Mouse (Mus musculus): Measurements from ENCODE around the gene March10. TPM values are rescaled to one million over a fixed set of nuclear protein-coding genes. Genes with fewer than 3 reads are reported as not detected.

March10 gene
- polyA plus RNA-seq, 1 experiment: not detected

- TF ChIP-seq CTCF (IDR thresholded peaks at IDR 0.05; ENCODE audit: low read depth, low read length): no peak
- no peak for TF ChIP-seq EP300 (IDR thresholded peaks at IDR 0.05; ENCODE audit: insufficient read depth, low read depth, low read length)
- no peaks in the 10 kb centered on the region for H3K27me3 ChIP-seq (ENCODE audit: control insufficient read depth, insufficient read depth, low read length, poor library complexity, severe bottlenecking)
- no peak overlapping the region for H3K27ac ChIP-seq (ENCODE audit: insufficient read depth, low read length)
- no peaks in the 10 kb centered on the region for H3K9me3 ChIP-seq (replicated peaks; ENCODE audit: control insufficient read depth, insufficient read depth, low read length, poor library complexity, severe bottlenecking)
- no peaks in the 10 kb centered on the region for H3K4me1 ChIP-seq (ENCODE audit: control insufficient read depth, insufficient read depth, low read length)
- H3K4me3 ChIP-seq (ENCODE audit: low read depth, low read length): no peak overlapping the region
- no peaks in the 10 kb centered on the region for H3K36me3 ChIP-seq (ENCODE audit: control insufficient read depth, insufficient read depth, low read length, poor library complexity, severe bottlenecking)
- H3K9ac ChIP-seq (ENCODE audit: low read depth, poor library complexity, severe bottlenecking): no peak overlapping the region
Measured at GRCm38 (mm10) chr11:105331732-105332131, 124.8 kb downstream of the March10 start.

DNA sequence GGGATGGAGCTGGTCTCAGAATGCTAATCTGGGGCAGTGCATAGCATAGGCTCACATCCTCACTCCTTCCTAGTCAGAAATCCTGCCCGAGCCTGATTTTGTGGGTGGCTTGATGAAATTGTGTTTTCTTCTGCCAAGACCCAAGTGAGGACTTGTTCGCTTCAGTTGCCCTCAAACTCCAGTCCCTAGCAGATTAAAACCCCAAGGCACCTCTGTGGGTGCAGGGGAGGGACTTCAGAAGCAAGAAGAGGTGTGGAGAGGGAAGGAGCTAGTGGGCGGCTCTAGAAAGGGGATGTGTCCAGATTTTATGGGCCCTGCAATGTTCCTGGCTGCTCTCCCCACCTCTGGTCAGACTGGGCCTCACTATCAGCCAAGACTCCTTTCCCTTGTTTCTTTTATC lies 125.4 kb downstream of the March10 start:
- Histone ChIP-seq H3K36me3 (ENCODE audit: control insufficient read depth, insufficient read depth, low read length, poor library complexity, severe bottlenecking) (no peaks in the 10 kb centered on the region), H3K4me3 (ENCODE audit: low read depth, low read length) (no peak overlapping the region), H3K9me3 (replicated peaks; ENCODE audit: control insufficient read depth, insufficient read depth, low read length, poor library complexity, severe bottlenecking) (no peaks in the 10 kb centered on the region), H3K9ac (ENCODE audit: low read depth, poor library complexity, severe bottlenecking) (no peak overlapping the region), H3K27ac (ENCODE audit: insufficient read depth, low read length) (no peak overlapping the region), H3K4me1 (ENCODE audit: control insufficient read depth, insufficient read depth, low read length) (no peaks in the 10 kb centered on the region), H3K27me3 (ENCODE audit: control insufficient read depth, insufficient read depth, low read length, poor library complexity, severe bottlenecking) (no peaks in the 10 kb centered on the region)
- no peak for TF ChIP-seq EP300 (IDR thresholded peaks at IDR 0.05; ENCODE audit: insufficient read depth, low read depth, low read length)
- no peak for TF ChIP-seq CTCF (IDR thresholded peaks at IDR 0.05; ENCODE audit: low read depth, low read length)
- TF ChIP-seq POLR2A (IDR thresholded peaks at IDR 0.05; ENCODE audit: insufficient read depth, low read length): no peak

- Histone ChIP-seq H3K4me1 (ENCODE audit: control insufficient read depth, insufficient read depth, low read length) (no peaks in the 10 kb centered on the region), H3K36me3 (ENCODE audit: control insufficient read depth, insufficient read depth, low read length, poor library complexity, severe bottlenecking) (no peaks in the 10 kb centered on the region), H3K27me3 (ENCODE audit: control insufficient read depth, insufficient read depth, low read length, poor library complexity, severe bottlenecking) (no peaks in the 10 kb centered on the region), H3K4me3 (ENCODE audit: low read depth, low read length) (no peak overlapping the region), H3K9me3 (replicated peaks; ENCODE audit: control insufficient read depth, insufficient read depth, low read length, poor library complexity, severe bottlenecking) (no peaks in the 10 kb centered on the region), H3K9ac (ENCODE audit: low read depth, poor library complexity, severe bottlenecking) (no peak overlapping the region), H3K27ac (ENCODE audit: insufficient read depth, low read length) (no peak overlapping the region)
- TF ChIP-seq EP300 (IDR thresholded peaks at IDR 0.05; ENCODE audit: insufficient read depth, low read depth, low read length) (no peak), POLR2A (IDR thresholded peaks at IDR 0.05; ENCODE audit: insufficient read depth, low read length) (no peak), CTCF (IDR thresholded peaks at IDR 0.05; ENCODE audit: low read depth, low read length) (no peak)
Measured at GRCm38 (mm10) chr11:105329962-105330361, 126.6 kb downstream of the March10 start.

GRCm38 (mm10) chr11:105327101-105327500 lies 129.4 kb downstream of the March10 start:
- Histone ChIP-seq H3K9ac (ENCODE audit: low read depth, poor library complexity, severe bottlenecking) (no peak overlapping the region), H3K9me3 (replicated peaks; ENCODE audit: control insufficient read depth, insufficient read depth, low read length, poor library complexity, severe bottlenecking) (no peaks in the 10 kb centered on the region), H3K27ac (ENCODE audit: insufficient read depth, low read length) (no peak overlapping the region), H3K27me3 (ENCODE audit: control insufficient read depth, insufficient read depth, low read length, poor library complexity, severe bottlenecking) (no peaks in the 10 kb centered on the region), H3K4me3 (ENCODE audit: low read depth, low read length) (no peak overlapping the region), H3K36me3 (ENCODE audit: control insufficient read depth, insufficient read depth, low read length, poor library complexity, severe bottlenecking) (no peaks in the 10 kb centered on the region), H3K4me1 (ENCODE audit: control insufficient read depth, insufficient read depth, low read length) (no peaks in the 10 kb centered on the region)
- TF ChIP-seq EP300 (IDR thresholded peaks at IDR 0.05; ENCODE audit: insufficient read depth, low read depth, low read length): no peak
- TF ChIP-seq POLR2A (IDR thresholded peaks at IDR 0.05; ENCODE audit: insufficient read depth, low read length): no peak
- TF ChIP-seq CTCF (IDR thresholded peaks at IDR 0.05; ENCODE audit: low read depth, low read length): no peak

- H3K36me3 ChIP-seq (ENCODE audit: control insufficient read depth, insufficient read depth, low read length, poor library complexity, severe bottlenecking): no peaks in the 10 kb centered on the region
Measured at GRCm38 (mm10) chr11:105323530-105323929, 133.0 kb downstream of the March10 start.

DNA sequence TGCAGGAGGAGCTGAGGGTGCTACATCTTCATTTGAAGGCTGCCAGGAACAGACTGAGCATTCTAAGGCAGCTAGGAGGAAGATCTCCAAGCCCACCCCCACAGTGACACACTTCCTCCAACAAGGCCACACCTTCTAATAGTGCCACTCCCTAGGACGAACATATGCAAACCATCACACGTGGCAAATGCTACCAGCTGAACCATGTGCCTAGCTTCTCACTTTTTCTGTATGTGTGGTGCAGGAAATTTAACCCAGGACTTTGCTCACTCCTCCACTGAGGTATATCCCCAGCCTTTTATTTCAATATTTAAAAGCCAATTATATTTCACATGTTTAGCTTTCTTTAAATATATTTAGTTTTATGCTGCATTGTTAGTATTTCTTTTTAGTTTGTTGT lies 135.4 kb downstream of the March10 start:
- Histone ChIP-seq H3K36me3 (ENCODE audit: control insufficient read depth, insufficient read depth, low read length, poor library complexity, severe bottlenecking) (no peaks in the 10 kb centered on the region), H3K27me3 (ENCODE audit: control insufficient read depth, insufficient read depth, low read length, poor library complexity, severe bottlenecking) (no peaks in the 10 kb centered on the region), H3K27ac (ENCODE audit: insufficient read depth, low read length) (no peak overlapping the region), H3K4me3 (ENCODE audit: low read depth, low read length) (no peak overlapping the region), H3K9me3 (replicated peaks; ENCODE audit: control insufficient read depth, insufficient read depth, low read length, poor library complexity, severe bottlenecking) (no peaks in the 10 kb centered on the region), H3K9ac (ENCODE audit: low read depth, poor library complexity, severe bottlenecking) (no peak overlapping the region), H3K4me1 (ENCODE audit: control insufficient read depth, insufficient read depth, low read length) (no peaks in the 10 kb centered on the region)
- TF ChIP-seq CTCF (IDR thresholded peaks at IDR 0.05; ENCODE audit: low read depth, low read length): no peak
- no peak for TF ChIP-seq POLR2A (IDR thresholded peaks at IDR 0.05; ENCODE audit: insufficient read depth, low read length)
- TF ChIP-seq EP300 (IDR thresholded peaks at IDR 0.05; ENCODE audit: insufficient read depth, low read depth, low read length): no peak

More at GRCm38 (mm10) chr11:105323530-105323929, 133.0 kb downstream of the March10 start:
- Histone ChIP-seq H3K9me3 (replicated peaks; ENCODE audit: control insufficient read depth, insufficient read depth, low read length, poor library complexity, severe bottlenecking) (no peaks in the 10 kb centered on the region), H3K27ac (ENCODE audit: insufficient read depth, low read length) (no peak overlapping the region), H3K9ac (ENCODE audit: low read depth, poor library complexity, severe bottlenecking) (no peak overlapping the region), H3K27me3 (ENCODE audit: control insufficient read depth, insufficient read depth, low read length, poor library complexity, severe bottlenecking) (no peaks in the 10 kb centered on the region), H3K4me1 (ENCODE audit: control insufficient read depth, insufficient read depth, low read length) (no peaks in the 10 kb centered on the region), H3K4me3 (ENCODE audit: low read depth, low read length) (no peak overlapping the region)
- TF ChIP-seq EP300 (IDR thresholded peaks at IDR 0.05; ENCODE audit: insufficient read depth, low read depth, low read length): no peak
- no peak for TF ChIP-seq CTCF (IDR thresholded peaks at IDR 0.05; ENCODE audit: low read depth, low read length)
- TF ChIP-seq POLR2A (IDR thresholded peaks at IDR 0.05; ENCODE audit: insufficient read depth, low read length): no peak

Measured in ES-Bruce4 (cell line).